Mouse (Mus musculus) heart, adult 9 months (tissue): ENCODE data around the gene Gtf2h5.
A peak's percentile ranks its signal among the peaks of the same experiment; 100 is the strongest.

Source experiments
- DNase-seq, 2 experiments: peaks; one replicate each; pipeline ENCODE4 v3.0.0; 2022; ENCODE audit warnings: low spot score in 2 of 2

The Gtf2h5 gene

DNA sequence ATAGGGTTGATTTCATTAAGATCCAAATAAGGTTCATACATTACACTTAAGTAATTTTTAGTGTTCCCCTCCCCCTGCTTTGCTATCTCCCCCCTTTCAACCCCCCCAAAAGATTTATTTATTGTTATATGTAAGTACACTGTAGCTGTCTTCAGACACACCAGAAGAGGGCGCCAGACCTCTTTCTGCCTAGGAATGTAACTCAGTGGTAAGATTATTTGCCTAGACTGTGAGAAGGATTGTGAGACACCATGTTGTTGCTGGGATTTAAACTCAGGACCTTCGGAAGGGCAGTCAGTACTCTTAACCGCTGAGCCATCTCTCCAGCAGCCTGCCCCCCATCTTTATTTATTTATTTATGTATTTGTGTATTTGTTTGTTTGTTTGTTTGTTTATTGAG lies 31.4 kb downstream of the Gtf2h5 start:
- DNase-seq, result no peak

GRCm38 (mm10) chr17:6113653-6114052 lies 34.1 kb downstream of the Gtf2h5 start:
- no peak for DNase-seq

DNA sequence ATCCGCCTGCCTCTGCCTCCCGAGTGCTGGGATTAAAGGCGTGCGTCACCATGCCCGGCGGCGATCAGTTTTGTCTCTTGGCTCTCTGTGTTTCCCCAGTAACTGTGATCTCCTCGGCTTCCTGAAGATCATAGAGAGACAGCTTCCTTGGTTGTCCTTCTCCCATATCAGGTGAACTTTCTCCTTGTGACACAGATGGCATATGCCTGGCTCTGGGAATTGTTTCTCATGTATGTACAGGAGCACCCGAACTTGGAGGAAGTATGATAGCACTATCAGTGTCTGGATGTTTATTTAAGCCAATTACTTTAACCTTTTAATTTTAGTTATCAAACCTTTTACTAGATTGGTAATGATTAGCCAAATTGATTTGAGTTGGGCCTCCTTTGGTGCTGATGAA lies 35.5 kb downstream of the Gtf2h5 start:
- no peak for DNase-seq

DNA sequence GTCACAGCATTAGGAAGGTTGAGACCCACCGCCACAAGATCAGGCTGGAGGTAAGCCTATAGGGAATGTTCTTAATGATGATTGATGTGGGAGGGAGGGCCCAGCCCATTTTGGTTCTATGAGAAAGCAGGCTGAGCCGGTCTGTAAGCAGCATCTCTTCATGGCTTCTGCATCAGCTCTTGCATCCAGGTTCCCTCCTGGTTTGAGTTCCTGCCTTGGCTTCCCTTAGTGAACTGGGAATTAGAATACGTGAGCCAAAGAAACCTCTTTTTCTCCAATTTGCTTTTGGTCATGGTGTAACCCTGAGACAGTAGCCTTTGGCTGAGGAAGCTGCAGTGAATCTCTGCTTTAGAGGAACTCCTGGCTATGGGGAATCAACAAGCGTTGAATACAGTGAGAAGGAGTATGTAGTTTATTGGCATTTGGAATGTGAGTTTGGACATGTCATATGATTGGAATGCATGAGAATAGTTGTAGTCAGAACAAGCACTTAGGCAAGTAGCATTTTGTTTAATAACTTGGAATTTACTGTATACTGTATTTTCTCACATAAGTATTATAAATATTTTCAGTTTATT lies 37.7 kb downstream of the Gtf2h5 start:
- no peak for DNase-seq

GRCm38 (mm10) chr17:6117917-6118316 lies 38.3 kb downstream of the Gtf2h5 start:
- no peak for DNase-seq

GRCm38 (mm10) chr17:6118861-6119260 lies 39.3 kb downstream of the Gtf2h5 start:
- DNase-seq, result no peak

- no peak for DNase-seq
Observed at GRCm38 (mm10) chr17:6123776-6124175, 44.2 kb downstream of the Gtf2h5 start.

- DNase-seq, result no peak
Observed at GRCm38 (mm10) chr17:6125441-6125840, 45.9 kb downstream of the Gtf2h5 start.

DNA sequence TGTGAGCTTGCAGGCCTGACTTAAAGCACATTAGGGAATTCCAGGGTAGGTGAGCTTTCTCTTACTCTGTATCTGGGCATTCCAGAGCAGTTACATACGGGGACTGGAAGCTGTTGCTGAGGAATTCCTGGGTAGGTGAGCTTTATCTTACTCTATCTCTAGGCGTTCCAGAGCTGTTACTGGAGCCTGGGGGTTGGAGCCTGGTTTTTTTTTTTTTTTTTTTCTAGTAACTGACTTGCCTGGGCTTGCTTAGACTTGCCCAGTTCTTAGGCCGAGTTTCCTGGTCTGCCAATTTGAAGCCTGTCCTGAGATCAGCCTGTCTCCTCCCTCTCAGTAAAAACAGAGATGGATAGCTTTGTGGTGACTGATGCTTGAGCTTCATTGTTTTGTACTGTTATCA lies 48.5 kb downstream of the Gtf2h5 start:
- DNase-seq, result no peak

DNA sequence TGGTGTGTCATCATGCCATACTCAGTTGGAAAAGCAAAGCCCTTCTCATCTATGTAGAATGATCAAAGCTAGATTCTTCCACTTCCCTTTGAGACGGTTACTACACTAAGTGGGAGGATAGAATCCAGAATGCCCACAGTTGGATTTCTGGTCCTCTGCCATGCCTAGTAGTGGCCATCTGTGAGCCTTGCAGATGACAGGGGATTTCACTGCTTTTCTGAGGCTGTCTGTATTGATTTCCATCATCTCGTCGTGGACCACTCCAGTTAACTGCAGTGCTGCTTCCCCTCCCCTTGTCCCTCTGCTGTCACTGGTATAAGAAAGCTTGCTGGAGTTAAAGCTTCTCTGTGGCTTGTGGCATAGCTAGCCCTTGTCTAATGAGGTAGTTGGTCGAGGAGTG lies 49.8 kb downstream of the Gtf2h5 start:
- DNase-seq, result no peak

- DNase-seq, result peak in 1 of 2 experiments; percentile 15
Observed at GRCm38 (mm10) chr17:6131083-6131482, 51.5 kb downstream of the Gtf2h5 start.
